Mouse (Mus musculus) hindbrain, embryonic 12.5 days (tissue): ENCODE measurements around the gene Trim63. TPM values are rescaled to one million over a fixed set of nuclear protein-coding genes. Genes with fewer than 3 reads are reported as not detected.
"Not testable (repeated sequence)": the region's sequence is repeated elsewhere in the genome, so short reads cannot be mapped to it uniquely, and the experiment has no call there.

Source experiments
- ATAC-seq: fragments of 200-750 bp; cut with Nextera tagmentation; 2 replicates; pipeline ENCODE4 v1.8.0; 2017; ENCODE audit warnings: moderate TSS enrichment; ENCODE audit not compliant: low FRiP score
- H3K27ac ChIP-seq: fragments of 300-500 bp; sonication (generic); 2 replicates; pipeline ENCODE4 v1.5.1; 2016; ENCODE audit warnings: mild to moderate bottlenecking
- H3K27me3 ChIP-seq: fragments of 300-500 bp; sonication (generic); 2 replicates; pipeline ENCODE4 v1.6.1; 2016; ENCODE audit warnings: mild to moderate bottlenecking
- H3K36me3 ChIP-seq: fragments of 300-500 bp; sonication (generic); 2 replicates; pipeline ENCODE4 v1.6.1; 2016; ENCODE audit warnings: mild to moderate bottlenecking
- H3K4me1 ChIP-seq: fragments of 300-500 bp; sonication (generic); 2 replicates; pipeline ENCODE4 v1.6.1; 2016
- H3K4me2 ChIP-seq: fragments of 300-500 bp; sonication (generic); replicated peaks from 2 replicates; pipeline ENCODE4 v1.6.1; 2016; ENCODE audit warnings: mild to moderate bottlenecking
- H3K4me3 ChIP-seq: fragments of 300-500 bp; sonication (generic); 2 replicates; pipeline ENCODE4 v1.5.1; 2016; ENCODE audit warnings: mild to moderate bottlenecking
- H3K9ac ChIP-seq: fragments of 300-500 bp; sonication (generic); 2 replicates; pipeline ENCODE4 v1.6.1; 2016; ENCODE audit warnings: mild to moderate bottlenecking, moderate library complexity
- H3K9me3 ChIP-seq: fragments of 300-500 bp; sonication (generic); replicated peaks from 2 replicates; pipeline ENCODE4 v1.6.1; 2016; ENCODE audit warnings: mild to moderate bottlenecking
- WGBS: fragments of 180-500 bp; shearing (Covaris S2); methylation state at CpG from one replicate; pipeline ENCODE4 v1.1.7; 2016; 5-methylcytosine and 5-hydroxymethylcytosine counted together
- polyA plus RNA-seq: library from polyadenylated mRNA; unstranded; fragments of >200 nt; fragmentation: Nextera tagmentation; extraction: Ambion mirVana; gene quantifications from 2 replicates; pipeline ENCODE4 v1.2.1, GENCODE M21; 2016

Gene Trim63
- polyA plus RNA-seq, 1 experiment from 2014 or later, result 0.54 TPM

DNA sequence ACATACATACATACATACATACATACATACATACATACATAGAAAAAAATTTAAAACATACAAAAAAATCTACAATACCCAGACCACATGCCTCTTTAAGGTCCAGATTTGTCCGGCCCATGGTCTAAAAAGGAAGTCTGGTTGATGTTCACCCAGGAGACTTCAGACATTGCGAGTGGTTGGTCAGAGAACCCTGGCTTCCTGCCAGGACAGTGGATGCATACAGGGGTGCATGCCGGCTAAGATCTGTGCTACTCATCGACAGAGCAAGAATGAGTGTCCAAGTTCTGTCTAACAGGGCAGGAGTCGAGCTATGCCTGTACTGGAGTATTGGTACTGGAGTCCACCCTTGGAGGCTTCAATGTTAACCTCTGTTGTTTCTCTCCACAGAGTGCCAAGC lies 9.7 kb downstream of the Trim63 start:
- H3K9me3 ChIP-seq, result no peaks in the 10 kb centered on the region
- no peaks in the 10 kb centered on the region for H3K36me3 ChIP-seq
- 75% methylated on average over 5 of the region's 5 CpGs for WGBS
- H3K4me1 ChIP-seq, result no peaks in the 10 kb centered on the region
- H3K4me2 ChIP-seq, result no peak overlapping the region
- ATAC-seq, result no peak
- H3K9ac ChIP-seq, result no peak overlapping the region
- no peak overlapping the region for H3K27ac ChIP-seq
- H3K4me3 ChIP-seq, result no peak overlapping the region
- no peaks in the 10 kb centered on the region for H3K27me3 ChIP-seq

DNA sequence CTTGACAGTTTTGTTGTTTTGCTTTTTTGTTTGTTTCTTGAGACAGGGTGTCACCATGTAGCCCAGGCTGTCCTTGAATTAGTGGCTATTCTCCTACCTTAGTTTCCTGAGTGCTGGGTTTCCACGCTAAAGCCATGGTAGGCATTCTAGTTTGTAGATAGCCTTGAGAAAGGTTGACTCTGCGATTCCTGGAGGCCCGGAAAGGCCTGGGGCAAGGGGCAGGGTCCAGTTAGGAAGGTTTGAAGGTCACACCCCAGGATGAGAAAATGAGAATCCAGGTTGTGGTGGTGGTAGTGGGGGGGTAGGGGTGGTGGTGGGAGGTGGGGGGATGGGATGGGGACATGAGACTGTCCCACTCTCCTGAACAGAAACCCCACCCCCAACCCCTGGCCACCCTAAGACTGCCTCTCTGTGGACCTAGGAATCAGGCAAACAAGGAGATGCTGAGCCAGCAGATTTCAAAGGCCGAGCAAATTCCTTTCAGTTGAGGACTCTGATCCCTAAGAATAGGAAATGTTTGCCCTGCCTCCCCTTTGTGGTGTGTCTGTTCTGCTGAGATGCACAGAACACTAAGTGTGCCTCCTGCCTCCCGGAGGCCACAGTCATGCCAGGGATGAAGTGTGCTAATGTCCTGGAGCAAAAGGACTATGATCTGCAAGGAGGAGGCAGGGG lies 12.1 kb downstream of the Trim63 start:
- Histone ChIP-seq H3K9me3 (no peaks in the 10 kb centered on the region), H3K36me3 (no peaks in the 10 kb centered on the region), H3K9ac (no peak overlapping the region), H3K27ac (no peak overlapping the region), H3K4me2 (no peak overlapping the region), H3K4me1 (no peaks in the 10 kb centered on the region), H3K27me3 (no peaks in the 10 kb centered on the region), H3K4me3 (no peak overlapping the region)
- WGBS, result 61% methylated on average over 5 of the region's 5 CpGs
- no peak for ATAC-seq

DNA sequence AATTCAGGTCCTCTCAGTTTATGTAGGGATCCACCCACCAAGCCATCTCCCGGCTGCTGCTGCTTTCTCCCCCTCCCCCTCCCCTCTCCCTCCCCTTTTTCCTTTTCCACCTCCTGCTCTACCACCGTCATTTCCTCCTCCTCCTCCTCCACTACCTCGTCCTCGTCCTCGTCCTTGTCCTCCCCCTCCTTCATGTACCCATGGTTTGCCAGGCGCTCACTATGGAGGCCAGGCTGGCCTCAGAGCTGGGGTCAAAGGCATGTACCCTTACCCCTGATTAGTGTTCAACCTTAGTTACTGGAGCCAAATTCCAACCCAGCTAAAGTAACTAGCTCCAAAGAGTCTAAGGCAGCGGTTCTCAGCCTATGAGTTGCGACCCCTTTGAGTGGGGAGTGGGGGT lies 13.2 kb downstream of the Trim63 start:
- Histone ChIP-seq H3K4me3 (no peak overlapping the region), H3K27me3 (no peaks in the 10 kb centered on the region), H3K27ac (no peak overlapping the region), H3K9me3 (no peaks in the 10 kb centered on the region), H3K4me1 (no peaks in the 10 kb centered on the region), H3K9ac (no peak overlapping the region), H3K36me3 (no peaks in the 10 kb centered on the region), H3K4me2 (no peak overlapping the region)
- no peak for ATAC-seq
- 57% methylated on average over 8 of the region's 8 CpGs for WGBS

DNA sequence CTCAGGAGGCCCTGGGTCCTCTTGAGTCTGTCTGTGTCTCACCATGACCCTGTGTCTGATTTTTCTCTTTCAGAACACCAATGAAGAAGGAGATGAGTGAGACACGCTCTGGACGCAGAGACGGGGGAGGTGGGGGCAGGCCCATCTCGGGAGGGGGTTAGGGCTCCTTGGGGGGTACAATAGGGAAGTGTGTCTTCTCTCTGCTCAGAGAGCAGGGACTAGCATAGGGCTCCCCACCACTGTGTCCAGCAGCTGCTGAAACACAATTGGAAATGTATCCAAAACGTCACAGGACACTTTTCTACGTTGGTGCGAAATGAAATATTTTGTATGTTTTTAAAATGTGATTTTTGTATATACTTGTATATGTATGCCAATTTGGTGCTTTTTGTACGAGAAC lies 13.9 kb downstream of the Trim63 start:
- Histone ChIP-seq H3K9ac (no peak overlapping the region), H3K9me3 (no peaks in the 10 kb centered on the region), H3K36me3 (no peaks in the 10 kb centered on the region), H3K4me1 (no peaks in the 10 kb centered on the region), H3K4me3 (no peak overlapping the region), H3K4me2 (no peak overlapping the region), H3K27me3 (no peaks in the 10 kb centered on the region), H3K27ac (no peak overlapping the region)
- ATAC-seq, result no peak
- 86% methylated on average over 8 of the region's 8 CpGs for WGBS

DNA sequence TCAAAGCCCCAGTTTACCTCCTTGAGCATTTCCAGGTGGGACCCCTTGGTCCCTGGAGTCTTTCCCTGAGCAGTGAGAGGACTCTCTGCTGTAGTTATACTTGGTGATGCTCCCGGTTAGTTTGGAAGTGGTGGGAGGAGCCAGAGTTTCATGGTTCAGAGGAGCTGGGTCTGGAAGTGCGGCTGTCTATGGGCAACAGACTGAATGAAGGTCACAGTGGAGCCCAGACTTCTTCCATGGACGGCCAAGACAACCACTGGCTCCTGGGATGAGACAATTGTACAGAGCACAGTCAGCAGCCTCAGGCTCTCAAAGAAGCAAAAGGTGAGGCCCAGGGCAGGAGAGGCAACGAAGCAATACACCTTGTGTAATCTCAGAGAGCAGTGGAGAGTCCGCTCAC lies 15.4 kb downstream of the Trim63 start:
- no peaks in the 10 kb centered on the region for H3K9me3 ChIP-seq
- 63% methylated on average over 5 of the region's 5 CpGs for WGBS
- no peak overlapping the region for H3K9ac ChIP-seq
- H3K36me3 ChIP-seq, result no peaks in the 10 kb centered on the region
- no peak overlapping the region for H3K4me3 ChIP-seq
- no peaks in the 10 kb centered on the region for H3K27me3 ChIP-seq
- ATAC-seq, result no peak
- H3K4me2 ChIP-seq, result no peak overlapping the region
- H3K4me1 ChIP-seq, result no peaks in the 10 kb centered on the region
- no peak overlapping the region for H3K27ac ChIP-seq

DNA sequence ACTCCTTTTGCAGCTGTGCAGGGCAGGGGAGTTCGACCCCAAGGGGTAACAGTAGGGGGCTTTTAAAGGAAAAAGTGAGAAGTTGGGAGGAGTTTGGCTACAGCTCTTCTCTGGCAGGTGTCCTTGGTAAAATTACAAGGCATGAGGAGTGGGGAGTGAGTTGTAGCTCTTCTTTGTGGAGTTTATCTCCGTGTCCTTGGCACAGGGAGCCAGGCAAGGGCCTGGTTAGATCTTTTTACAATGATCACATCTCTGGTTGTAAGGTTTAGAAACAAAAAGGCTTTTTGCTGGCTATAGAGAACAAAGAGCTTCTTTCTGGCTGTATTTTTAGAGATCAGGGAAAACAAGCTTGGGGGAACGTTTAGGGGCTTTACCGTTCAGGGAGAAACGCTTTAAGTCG lies 26.3 kb downstream of the Trim63 start:
- Histone ChIP-seq H3K4me1 (peaks cover 10% of the 10 kb centered on the region), H3K27me3 (peaks cover 58% of the 10 kb centered on the region)
- 71% methylated on average over 6 of the region's 6 CpGs for WGBS
- ATAC-seq, H3K27ac ChIP-seq, H3K4me3 ChIP-seq, H3K9ac ChIP-seq, H3K9me3 ChIP-seq, H3K4me2 ChIP-seq, H3K36me3 ChIP-seq: not testable (repeated sequence)

DNA sequence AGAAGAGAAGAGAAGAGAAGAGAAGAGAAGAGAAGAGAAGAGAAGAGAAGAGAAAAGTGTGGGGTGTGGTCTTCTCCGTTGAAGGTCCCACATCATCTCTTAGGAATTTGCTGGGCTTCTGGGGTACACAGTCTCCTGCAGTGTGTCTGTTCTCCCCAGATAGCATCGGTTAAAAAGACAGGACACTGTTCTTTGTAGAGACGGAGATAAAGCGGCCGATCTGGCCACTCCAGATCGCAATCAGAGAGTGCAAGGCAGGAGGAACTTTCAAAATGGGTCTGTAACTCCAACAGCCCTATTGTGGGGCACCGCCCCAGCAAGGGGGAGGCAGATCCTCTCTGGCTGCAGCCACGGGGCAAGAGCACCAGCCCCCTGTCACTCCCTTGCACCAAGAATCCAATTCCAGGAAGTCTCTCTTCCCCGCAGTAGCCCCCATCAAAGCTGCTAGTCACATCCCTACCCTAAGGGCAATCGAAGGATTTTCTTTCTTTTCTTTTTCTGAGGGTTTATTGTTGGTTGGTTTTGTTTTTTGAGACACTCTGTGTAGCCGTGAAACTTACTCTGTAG lies 27.4 kb downstream of the Trim63 start:
- no peak overlapping the region for H3K9ac ChIP-seq
- no peaks in the 10 kb centered on the region for H3K9me3 ChIP-seq
- no peak overlapping the region for H3K27ac ChIP-seq
- WGBS, result 37% methylated on average over 11 of the region's 11 CpGs
- H3K4me1 ChIP-seq, result peaks cover 10% of the 10 kb centered on the region
- no peak overlapping the region for H3K4me2 ChIP-seq
- H3K27me3 ChIP-seq, result peaks cover 60% of the 10 kb centered on the region
- no peak for ATAC-seq
- H3K4me3 ChIP-seq, result no peak overlapping the region
- H3K36me3 ChIP-seq, result no peaks in the 10 kb centered on the region

DNA sequence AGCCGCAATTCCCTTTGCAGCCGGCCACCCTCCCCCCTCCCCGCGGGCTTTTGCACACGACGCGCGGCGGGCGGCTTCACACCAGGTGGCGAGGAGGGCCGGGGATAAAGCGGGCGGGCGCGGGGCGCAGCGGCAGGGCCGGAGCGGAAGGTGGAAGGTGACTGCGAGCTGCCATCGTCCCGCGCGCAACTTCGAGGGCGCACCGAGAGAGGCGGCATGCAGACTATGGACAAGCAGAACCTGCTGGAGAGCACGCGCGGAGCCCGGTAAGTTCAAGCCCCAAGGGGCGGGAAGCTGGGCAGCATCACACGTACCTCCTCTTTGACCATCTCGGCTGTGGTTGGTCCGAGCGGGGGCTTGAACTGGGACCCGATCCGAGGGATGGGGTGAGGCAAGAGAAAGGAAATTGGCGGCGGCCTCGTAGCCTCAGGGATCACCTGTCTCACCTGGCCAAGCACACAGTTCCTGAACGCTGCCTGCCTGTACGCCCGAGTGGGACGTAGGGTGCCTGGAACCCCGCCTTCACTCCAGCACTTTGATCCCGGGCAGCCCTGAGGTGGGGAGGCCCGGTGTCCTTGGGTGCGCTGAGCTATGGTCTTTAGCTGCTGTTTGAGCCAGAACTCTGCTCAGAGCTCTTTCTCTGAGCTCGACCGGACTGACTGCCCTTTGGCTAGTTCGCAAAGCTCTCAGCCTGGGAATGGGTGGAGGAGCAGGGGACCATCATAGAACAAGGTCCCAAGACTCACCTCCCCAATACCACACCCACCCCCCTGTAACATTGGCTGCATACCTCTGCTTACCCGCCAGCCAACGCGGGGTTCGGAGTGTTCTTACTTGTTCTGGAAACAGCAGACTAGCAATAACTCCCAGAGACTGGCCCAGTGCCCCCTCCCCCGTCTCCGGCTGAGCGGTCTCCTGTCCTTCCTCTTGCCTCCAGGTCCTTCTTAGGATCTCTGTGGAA lies 28.4 kb downstream of the Trim63 start, which contains the start of gene Slc30a2:
Gene Slc30a2 (plus strand): TSS at position 111 of the 961 bp plus-strand sequence.
- H3K4me3 ChIP-seq, result peak within 1 kb of the TSS; percentile 25
- peaks cover 62% of the 10 kb centered on the region for H3K27me3 ChIP-seq
- 4% methylated on average over 61 of the region's 61 CpGs for WGBS
- H3K4me2 ChIP-seq, result peak within 1 kb of the TSS; percentile 45
- ATAC-seq, result no peak
- H3K9ac ChIP-seq, result no peak within 1 kb of the TSS; the same call in 1 of the 2 replicates
- peaks cover 10% of the 10 kb centered on the region for H3K4me1 ChIP-seq
- H3K36me3 ChIP-seq, result no peaks in the 10 kb centered on the region
- no peaks in the 10 kb centered on the region for H3K9me3 ChIP-seq
- H3K27ac ChIP-seq, result no peak within 1 kb of the TSS

DNA sequence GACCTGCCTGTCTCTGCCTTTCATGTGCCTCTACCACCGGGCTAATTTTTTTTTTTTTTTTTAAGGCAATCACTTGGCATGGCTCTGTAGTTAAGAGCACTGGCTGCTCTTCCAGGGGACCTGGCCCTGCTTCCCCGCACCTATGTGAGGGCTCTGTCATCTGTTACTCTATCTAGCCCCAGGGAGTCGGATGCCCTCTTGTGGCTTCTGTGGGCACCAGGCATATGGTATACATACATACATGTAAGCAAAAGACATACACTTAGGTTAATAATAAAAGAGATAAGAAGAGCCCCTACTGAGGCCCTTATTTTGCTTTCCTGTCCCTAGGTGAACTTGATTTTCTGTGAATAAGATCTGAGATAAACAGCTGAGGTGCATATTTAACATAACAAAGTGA lies 29.7 kb downstream of the Trim63 start:
- H3K27me3 ChIP-seq, result peaks cover 62% of the 10 kb centered on the region
- no peak for ATAC-seq
- H3K9ac ChIP-seq, result no peak overlapping the region
- H3K27ac ChIP-seq, result no peak overlapping the region
- peaks cover 10% of the 10 kb centered on the region for H3K4me1 ChIP-seq
- H3K9me3 ChIP-seq, result no peaks in the 10 kb centered on the region
- WGBS, result 38% methylated on average over 3 of the region's 3 CpGs
- no peaks in the 10 kb centered on the region for H3K36me3 ChIP-seq
- no peak overlapping the region for H3K4me3 ChIP-seq
- no peak overlapping the region for H3K4me2 ChIP-seq

DNA sequence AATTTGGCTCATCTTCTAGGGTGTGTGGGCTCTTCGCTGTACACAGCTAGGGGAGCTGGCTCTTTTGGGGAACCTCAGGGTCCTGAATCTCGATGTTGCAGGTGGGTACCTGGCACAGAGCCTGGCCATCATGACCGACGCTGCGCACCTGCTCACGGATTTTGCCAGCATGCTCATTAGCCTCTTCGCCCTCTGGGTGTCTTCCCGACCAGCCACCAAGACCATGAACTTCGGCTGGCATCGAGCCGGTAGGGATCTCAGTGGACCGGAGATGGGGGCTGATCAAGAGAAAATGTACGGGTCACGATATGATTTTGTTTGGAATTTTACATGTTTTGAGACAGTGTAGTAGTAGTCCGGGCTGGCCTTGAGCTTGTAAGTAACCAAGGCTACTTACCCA lies 30.9 kb downstream of the Trim63 start:
- H3K27me3 ChIP-seq, result peaks cover 56% of the 10 kb centered on the region
- peaks cover 10% of the 10 kb centered on the region for H3K4me1 ChIP-seq
- H3K9ac ChIP-seq, result no peak overlapping the region
- no peaks in the 10 kb centered on the region for H3K9me3 ChIP-seq
- no peak overlapping the region for H3K27ac ChIP-seq
- no peak overlapping the region for H3K4me3 ChIP-seq
- H3K4me2 ChIP-seq, result no peak overlapping the region
- ATAC-seq, result no peak
- no peaks in the 10 kb centered on the region for H3K36me3 ChIP-seq
- 91% methylated on average over 15 of the region's 15 CpGs for WGBS

DNA sequence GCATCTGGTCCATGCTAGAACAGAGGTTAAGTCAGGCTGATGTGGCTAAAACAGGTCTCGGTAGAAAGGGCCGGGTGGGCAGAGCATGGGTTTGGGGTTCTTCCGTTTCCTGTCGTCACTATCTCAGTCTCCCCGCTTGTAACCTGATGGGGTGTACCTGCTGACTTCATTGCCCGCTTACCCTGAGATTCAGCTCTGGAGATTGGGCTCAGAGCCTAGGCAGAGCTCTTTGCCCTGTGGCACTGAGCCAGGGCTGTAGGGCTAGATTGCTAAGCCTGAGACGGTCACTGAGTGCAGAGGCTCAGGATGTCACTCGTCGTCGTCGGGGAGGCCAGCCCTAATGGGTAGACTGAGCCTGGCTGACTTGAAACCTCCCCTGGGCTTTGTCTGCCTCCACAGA lies 33.2 kb downstream of the Trim63 start:
- Histone ChIP-seq H3K27ac (no peak overlapping the region), H3K27me3 (peaks cover 35% of the 10 kb centered on the region), H3K4me2 (no peak overlapping the region), H3K4me3 (no peak overlapping the region), H3K36me3 (no peaks in the 10 kb centered on the region), H3K4me1 (peaks cover 23% of the 10 kb centered on the region), H3K9ac (no peak overlapping the region), H3K9me3 (no peaks in the 10 kb centered on the region)
- no peak for ATAC-seq
- 81% methylated on average over 11 of the region's 11 CpGs for WGBS

DNA sequence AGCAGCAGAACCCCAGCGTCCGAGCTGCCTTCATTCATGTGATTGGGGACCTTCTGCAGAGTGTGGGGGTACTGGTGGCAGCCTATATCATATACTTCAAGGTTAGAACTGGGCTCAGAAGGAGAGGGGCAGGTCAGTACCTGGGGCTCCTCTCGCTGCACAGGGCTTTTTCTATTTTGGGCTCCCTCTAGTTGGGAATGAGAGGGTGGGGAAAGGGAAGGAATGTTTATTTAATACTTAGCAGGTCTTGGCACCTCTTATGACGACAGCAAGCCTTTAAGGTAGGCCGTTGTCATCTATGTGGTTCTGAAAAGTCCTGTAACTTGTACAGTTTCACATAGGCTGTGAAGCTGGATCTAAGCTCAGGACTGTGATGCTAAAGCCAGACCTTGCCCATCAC lies 33.6 kb downstream of the Trim63 start:
- Histone ChIP-seq H3K9ac (no peak overlapping the region), H3K36me3 (no peaks in the 10 kb centered on the region)
- WGBS, result 80% methylated on average over 5 of the region's 5 CpGs

More for the DNA sequence above, 33.6 kb downstream of the Trim63 start:
- Histone ChIP-seq H3K27me3 (peaks cover 30% of the 10 kb centered on the region), H3K4me3 (no peak overlapping the region), H3K9me3 (no peaks in the 10 kb centered on the region), H3K4me2 (no peak overlapping the region), H3K4me1 (peaks cover 18% of the 10 kb centered on the region), H3K27ac (no peak overlapping the region)
- no peak for ATAC-seq
